Mouse (Mus musculus): ENCODE measurements around the gene Stk26.

DNA sequence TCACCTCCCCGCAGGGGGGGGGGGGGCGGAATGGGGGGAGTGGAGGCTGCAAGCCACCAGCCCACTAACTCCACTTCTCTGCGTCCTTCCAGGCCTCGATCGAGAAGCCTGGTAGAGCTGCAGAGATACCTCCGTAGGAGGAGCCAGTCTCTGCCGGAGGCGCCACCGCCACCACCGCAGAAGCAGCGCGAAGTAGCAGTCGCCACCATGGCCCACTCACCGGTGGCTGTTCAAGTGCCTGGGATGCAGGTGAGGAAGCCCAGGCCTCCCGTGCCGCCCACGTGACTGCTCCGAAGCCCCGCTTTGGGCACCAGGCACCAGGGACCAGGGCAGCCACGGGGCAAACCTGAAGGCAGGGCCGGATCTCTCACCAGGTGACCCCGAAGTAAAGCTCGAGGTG, 740 bp downstream of the Stk26 start:
- TF ChIP-seq POLR2A (IDR thresholded peaks at IDR 0.05; ENCODE audit: insufficient read depth, low read depth, low read length) = no peak
- TF ChIP-seq CTCF (IDR thresholded peaks at IDR 0.05) = no peak
